ENCODE assay signal across 24 mouse cellular contexts in the genomic region with DNA sequence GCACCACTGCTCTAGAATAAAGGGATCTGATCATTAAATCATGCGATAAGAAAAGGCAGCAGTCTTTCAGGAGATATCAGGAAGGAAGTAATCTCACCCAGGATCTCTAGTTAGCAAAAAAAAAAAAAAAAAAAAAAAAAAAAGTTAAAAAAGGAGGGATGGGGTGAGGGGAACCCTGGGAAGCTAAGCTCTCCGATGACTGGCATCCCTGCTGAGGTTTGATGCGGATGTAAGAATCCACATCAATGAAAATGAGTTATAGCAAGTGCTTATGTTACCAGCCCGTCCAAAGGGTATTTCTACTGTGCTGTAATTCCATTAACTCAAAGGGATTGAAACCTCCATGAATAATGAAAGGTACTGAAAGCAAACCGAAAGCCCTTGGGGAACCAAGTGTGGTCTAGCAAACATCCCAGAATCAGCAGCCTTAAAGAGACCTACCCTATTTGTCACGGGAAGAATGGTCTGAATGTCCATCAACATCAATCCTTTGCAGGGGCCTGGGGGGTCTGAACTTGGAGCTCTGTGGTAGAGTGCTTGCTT. TPM values are rescaled to one million over a fixed set of nuclear protein-coding genes. Genes with fewer than 3 reads are reported as not detected.
DNase-seq lines count a peak whose midpoint lies in the region; ATAC-seq and TF ChIP-seq lines count a peak whose summit lies in the region.
"Had no signal": no experiment of that assay in that cellular context is flagged by ENCODE, and none has a peak within 500 bp of the region (broad histone marks: within the 10 kb centered on the region; RNA-seq: fewer than 3 reads in every experiment).

No protein-coding gene starts in this region.

- ATAC-seq in kidney, embryonic 14.5 days (ENCODE audit: low FRiP score, low TSS enrichment): no peak
- ATAC-seq in midbrain, embryonic 13.5 days: peak; percentile 26; the same call in 1 of the 2 replicates
- ATAC-seq in midbrain, postnatal 0 days (ENCODE audit: low FRiP score): no peak
- ATAC-seq: CD4-positive, CD25-positive, alpha-beta regulatory T cell, adult 4 months; forebrain, embryonic 14.5 days; Patski had no signal

- WGBS in kidney, embryonic 14.5 days: 41% methylated on average over 6 of the region's 6 CpGs
- 26% methylated on average over 6 of the region's 6 CpGs for whole genome bisulfite sequencing in midbrain, embryonic 13.5 days
- WGBS in midbrain, postnatal 0 days: 22% methylated on average over 6 of the region's 6 CpGs

- no peak for DNase-seq in kidney, postnatal 10 days
- no peak for DNase-seq in midbrain, postnatal 0 days (ENCODE audit: low spot score)
- peak; percentile 35 for DNase-seq in brain, embryonic 14.5 days (ENCODE audit: low read depth)
- no peak for DNase-seq in layer of hippocampus, adult 2 months (ENCODE audit: low spot score in 2 of 2)
- no peak for DNase-seq in layer of hippocampus, adult 18-20 months (ENCODE audit: low spot score in 2 of 2)
- DNase-seq: adrenal gland, adult 2 months; adrenal gland, postnatal 25 days; B cell, adult 2 months; cerebellum, adult 2 months; cerebellum, postnatal 10 days; embryo, embryonic 11 days; gastrocnemius, postnatal 36 days; heart, adult 11 months; heart, postnatal 36 days had no signal

- no peaks in the 10 kb centered on the region for H3K9me3 ChIP-seq in kidney, embryonic 14.5 days (ENCODE audit: control insufficient read depth, low read length)
- H3K9me3 ChIP-seq in midbrain, embryonic 13.5 days: no peaks in the 10 kb centered on the region
- no peaks in the 10 kb centered on the region for H3K9me3 ChIP-seq in midbrain, postnatal 0 days (ENCODE audit: low read length)
- H3K9me3 ChIP-seq: embryonic facial prominence, embryonic 15.5 days; hindbrain, embryonic 15.5 days had no signal

- H3K27me3 ChIP-seq in kidney, embryonic 14.5 days (ENCODE audit: control insufficient read depth, insufficient read depth, low read length): no peaks in the 10 kb centered on the region
- H3K27me3 ChIP-seq in midbrain, embryonic 13.5 days: no peaks in the 10 kb centered on the region
- H3K27me3 ChIP-seq in midbrain, postnatal 0 days (ENCODE audit: insufficient read depth, low read length): no peaks in the 10 kb centered on the region
- H3K27me3 ChIP-seq: embryonic facial prominence, embryonic 15.5 days; heart, embryonic 13.5 days; hindbrain, embryonic 15.5 days; Patski had no signal

- no peak overlapping the region for H3K4me2 ChIP-seq in kidney, embryonic 14.5 days (replicated peaks; ENCODE audit: low read depth, low read length)
- H3K4me2 ChIP-seq in midbrain, embryonic 13.5 days (replicated peaks): no peak overlapping the region
- no peak overlapping the region for H3K4me2 ChIP-seq in midbrain, postnatal 0 days (ENCODE audit: low read depth, low read length, poor library complexity, severe bottlenecking)
- H3K4me2 ChIP-seq: embryonic facial prominence, embryonic 15.5 days; heart, embryonic 13.5 days; hindbrain, embryonic 15.5 days had no signal

- no peak overlapping the region for H3K9ac ChIP-seq in kidney, embryonic 14.5 days (ENCODE audit: low read depth, low read length)
- no peak overlapping the region for H3K9ac ChIP-seq in midbrain, embryonic 13.5 days (replicated peaks)
- H3K9ac ChIP-seq in midbrain, postnatal 0 days (replicated peaks; ENCODE audit: low read length, poor library complexity, severe bottlenecking): no peak overlapping the region
- H3K9ac ChIP-seq: embryonic facial prominence, embryonic 15.5 days; heart, embryonic 13.5 days; hindbrain, embryonic 15.5 days had no signal

- TF ChIP-seq CTCF in midbrain, postnatal 0 days (IDR thresholded peaks at IDR 0.05): no peak
- TF ChIP-seq CTCF in brain, embryonic 14.5 days (IDR thresholded peaks at IDR 0.05; ENCODE audit: borderline replicate concordance, extremely low read depth, insufficient read depth, insufficient read length): no peak
- TF ChIP-seq CTCF in layer of hippocampus, adult 2 months (conservative IDR thresholded peaks at IDR 0.05): no peak

- TF ChIP-seq POLR2A in brain, embryonic 14.5 days (IDR thresholded peaks at IDR 0.05; ENCODE audit: borderline replicate concordance, extremely low read depth, insufficient read depth, insufficient read length, poor library complexity, severe bottlenecking): no peak

- H3K4me1 ChIP-seq in kidney, embryonic 14.5 days (ENCODE audit: control insufficient read depth, insufficient read depth, low read length): no peaks in the 10 kb centered on the region; the same call in 1 of the 2 replicates
- peaks cover 21% of the 10 kb centered on the region; the same call in 1 of the 2 replicates for H3K4me1 ChIP-seq in midbrain, embryonic 13.5 days (replicated peaks)
- H3K4me1 ChIP-seq in midbrain, postnatal 0 days (ENCODE audit: insufficient read depth, low read length): no peaks in the 10 kb centered on the region
- H3K4me1 ChIP-seq: embryonic facial prominence, embryonic 15.5 days; heart, embryonic 13.5 days had no signal

- 0 out of 2 replicates have a peak overlapping the region, but pooled peaks have one; percentile 27 for H3K27ac ChIP-seq in kidney, embryonic 14.5 days (ENCODE audit: low read depth, low read length)
- peak overlapping the region; percentile 39 for H3K27ac ChIP-seq in midbrain, embryonic 13.5 days
- no peak overlapping the region for H3K27ac ChIP-seq in midbrain, postnatal 0 days (ENCODE audit: low read depth, low read length)
- H3K27ac ChIP-seq in layer of hippocampus, adult 2 months: no peak overlapping the region
- H3K27ac ChIP-seq: embryonic facial prominence, embryonic 15.5 days; forebrain, embryonic 10.5 days; heart, embryonic 13.5 days; hindbrain, embryonic 15.5 days had no signal

- H3K36me3 ChIP-seq in kidney, embryonic 14.5 days (ENCODE audit: control insufficient read depth, insufficient read depth, low read length): no peaks in the 10 kb centered on the region
- no peaks in the 10 kb centered on the region for H3K36me3 ChIP-seq in midbrain, embryonic 13.5 days
- H3K36me3 ChIP-seq in midbrain, postnatal 0 days (ENCODE audit: insufficient read depth, low read length): no peaks in the 10 kb centered on the region
- H3K36me3 ChIP-seq: embryonic facial prominence, embryonic 15.5 days; forebrain, embryonic 10.5 days; heart, embryonic 13.5 days; hindbrain, embryonic 15.5 days had no signal

- H3K4me3 ChIP-seq in kidney, embryonic 14.5 days (ENCODE audit: low read length): no peak overlapping the region
- no peak overlapping the region for H3K4me3 ChIP-seq in midbrain, embryonic 13.5 days (replicated peaks)
- H3K4me3 ChIP-seq in midbrain, postnatal 0 days (ENCODE audit: low read depth, low read length): no peak overlapping the region
- no peak overlapping the region for H3K4me3 ChIP-seq in layer of hippocampus, adult 2 months
- H3K4me3 ChIP-seq: embryonic facial prominence, embryonic 15.5 days; erythroblast, embryonic 14.5 days; forebrain, embryonic 10.5 days; heart, embryonic 13.5 days; hindbrain, embryonic 15.5 days had no signal

RNA-seq across cellular contexts. Expression of a gene that starts 19.5 kb away (rescaled TPM):
- polyA plus RNA-seq in kidney, embryonic 14.5 days (2014; fragmentation: Nextera tagmentation; extraction: Ambion mirVana): 11.7 and 20.1 TPM in 2 replicates
- 14.2 and 14.3 TPM in 2 replicates for polyA plus RNA-seq in midbrain, embryonic 13.5 days (2015; fragmentation: Nextera tagmentation; extraction: Ambion mirVana)
- total RNA-seq in midbrain, postnatal 0 days (2014; rRNA removed): 13.9 and 23.4 TPM in 2 replicates
- polyA plus RNA-seq in midbrain, postnatal 0 days (2015; fragmentation: Nextera tagmentation; extraction: Ambion mirVana): 12.9 and 13.1 TPM in 2 replicates
- 16.1 and 16.3 TPM in 2 replicates for polyA plus RNA-seq in brain, embryonic 14.5 days (2012; rRNA removed)
- total RNA-seq in layer of hippocampus, adult 2 months (2021): 10 to 100 TPM; 23.8 to 24.3 TPM
- 10 to 100 TPM; 16.8 to 17.4 TPM for total RNA-seq in layer of hippocampus, adult 18-20 months (2021)

RNA-seq across cellular contexts. Expression of a gene that starts 20.3 kb away (rescaled TPM):
- polyA plus RNA-seq in kidney, embryonic 14.5 days (2014; fragmentation: Nextera tagmentation; extraction: Ambion mirVana): 1,237 and 1,509 TPM in 2 replicates
- 2,058 and 2,203 TPM in 2 replicates for polyA plus RNA-seq in midbrain, embryonic 13.5 days (2015; fragmentation: Nextera tagmentation; extraction: Ambion mirVana)
- total RNA-seq in midbrain, postnatal 0 days (2014; rRNA removed): 1,086 and 1,419 TPM in 2 replicates
- 4,369 and 4,581 TPM in 2 replicates for polyA plus RNA-seq in midbrain, postnatal 0 days (2015; fragmentation: Nextera tagmentation; extraction: Ambion mirVana)
- 545 and 624 TPM in 2 replicates for polyA plus RNA-seq in brain, embryonic 14.5 days (2012; rRNA removed)
- total RNA-seq in layer of hippocampus, adult 2 months (2021): 1,000 to 10,000 TPM; 2,009 to 2,049 TPM
- total RNA-seq in layer of hippocampus, adult 18-20 months (2021): 1,000 to 10,000 TPM; 2,031 to 2,127 TPM

Comparison
In these comparisons a context has a peak if more than half of its experiments do, and no peak if none do; other contexts are left out.
1. H3K27ac ChIP-seq: peak in kidney, embryonic 14.5 days (single experiment) and midbrain, embryonic 13.5 days (single experiment); none in midbrain, postnatal 0 days (single experiment) and layer of hippocampus, adult 2 months (single experiment).